Mouse (Mus musculus): ENCODE data around the gene Mnd1. TPM values are rescaled to one million over a fixed set of nuclear protein-coding genes. Genes with fewer than 3 reads are reported as not detected.

Gene Mnd1
- polyA plus RNA-seq, 1 experiment from 2014 or later: 10.9 TPM

- Histone ChIP-seq H3K4me2 (replicated peaks; ENCODE audit: low read depth, low read length) (no peak overlapping the region), H3K4me3 (ENCODE audit: low read depth, low read length) (no peak overlapping the region), H3K27ac (ENCODE audit: low read depth, low read length) (no peak overlapping the region), H3K36me3 (ENCODE audit: control insufficient read depth, insufficient read depth, low read length) (no peaks in the 10 kb centered on the region), H3K9me3 (ENCODE audit: control insufficient read depth, low read length) (no peaks in the 10 kb centered on the region), H3K27me3 (ENCODE audit: control insufficient read depth, insufficient read depth, low read length) (no peaks in the 10 kb centered on the region), H3K9ac (ENCODE audit: low read depth, low read length) (no peak overlapping the region), H3K4me1 (replicated peaks; ENCODE audit: control insufficient read depth, insufficient read depth, low read length) (no peaks in the 10 kb centered on the region; the same call in 1 of the 2 replicates)
- DNase-seq (ENCODE audit: low spot score) (no peak), ATAC-seq (ENCODE audit: low FRiP score) (no peak)
- 86% methylated on average over 2 of the region's 2 CpGs for WGBS
Observed at GRCm38 (mm10) chr3:84127431-84127830, 28.2 kb downstream of the Mnd1 start.

- Histone ChIP-seq H3K4me3 (ENCODE audit: low read depth, low read length) (no peak overlapping the region), H3K27ac (ENCODE audit: low read depth, low read length) (no peak overlapping the region), H3K4me2 (replicated peaks; ENCODE audit: low read depth, low read length) (no peak overlapping the region), H3K27me3 (ENCODE audit: control insufficient read depth, insufficient read depth, low read length) (no peaks in the 10 kb centered on the region), H3K4me1 (replicated peaks; ENCODE audit: control insufficient read depth, insufficient read depth, low read length) (no peaks in the 10 kb centered on the region; the same call in 1 of the 2 replicates), H3K9ac (ENCODE audit: low read depth, low read length) (no peak overlapping the region), H3K36me3 (ENCODE audit: control insufficient read depth, insufficient read depth, low read length) (no peaks in the 10 kb centered on the region), H3K9me3 (ENCODE audit: control insufficient read depth, low read length) (no peaks in the 10 kb centered on the region)
- no peak for DNase-seq (ENCODE audit: low spot score)
- 91% methylated on average over 3 of the region's 3 CpGs for WGBS
- no peak for ATAC-seq (ENCODE audit: low FRiP score)
Observed at GRCm38 (mm10) chr3:84126721-84127120, 28.9 kb downstream of the Mnd1 start.

DNA sequence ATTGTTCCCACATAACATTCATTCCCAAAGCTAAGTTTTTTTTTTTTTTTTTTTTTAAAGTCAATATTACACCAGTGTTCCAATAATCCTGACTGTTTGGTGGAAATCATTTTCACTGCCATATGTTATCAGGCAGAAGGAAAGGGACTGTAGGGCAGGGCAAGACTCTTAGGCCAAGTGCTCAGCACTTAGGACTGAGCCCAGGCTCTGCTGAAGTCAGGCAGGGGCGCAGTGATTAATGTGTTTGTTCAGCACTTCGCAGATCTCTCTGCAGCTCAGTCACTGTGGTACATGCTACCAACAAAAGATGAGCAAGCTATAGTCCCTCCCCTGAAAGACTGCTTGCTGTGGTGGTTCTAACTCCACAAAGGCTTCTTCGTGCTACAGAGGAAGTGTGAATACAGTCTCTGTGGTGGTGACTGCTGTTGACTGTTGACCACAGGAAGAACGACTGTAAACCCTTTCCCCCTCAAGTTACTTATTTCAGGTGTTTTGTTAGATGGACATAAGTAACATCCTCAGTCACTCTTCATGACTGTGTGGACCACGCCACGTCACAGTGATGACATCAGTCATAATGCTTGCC lies 29.8 kb downstream of the Mnd1 start:
- Histone ChIP-seq H3K27me3 (ENCODE audit: control insufficient read depth, insufficient read depth, low read length) (no peaks in the 10 kb centered on the region), H3K4me1 (replicated peaks; ENCODE audit: control insufficient read depth, insufficient read depth, low read length) (no peaks in the 10 kb centered on the region; the same call in 1 of the 2 replicates), H3K9ac (ENCODE audit: low read depth, low read length) (no peak overlapping the region), H3K36me3 (ENCODE audit: control insufficient read depth, insufficient read depth, low read length) (no peaks in the 10 kb centered on the region), H3K9me3 (ENCODE audit: control insufficient read depth, low read length) (no peaks in the 10 kb centered on the region), H3K4me3 (ENCODE audit: low read depth, low read length) (no peak overlapping the region), H3K4me2 (replicated peaks; ENCODE audit: low read depth, low read length) (no peak overlapping the region), H3K27ac (ENCODE audit: low read depth, low read length) (no peak overlapping the region)
- DNase-seq (ENCODE audit: low spot score) (no peak), ATAC-seq (ENCODE audit: low FRiP score) (no peak)
- 61% methylated on average over 6 of the region's 6 CpGs for WGBS

- H3K4me1 ChIP-seq (replicated peaks; ENCODE audit: control insufficient read depth, insufficient read depth, low read length): no peaks in the 10 kb centered on the region; the same call in 1 of the 2 replicates
- no peaks in the 10 kb centered on the region for H3K9me3 ChIP-seq (ENCODE audit: control insufficient read depth, low read length)
- no peak overlapping the region for H3K4me3 ChIP-seq (ENCODE audit: low read depth, low read length)
- no peak overlapping the region for H3K4me2 ChIP-seq (replicated peaks; ENCODE audit: low read depth, low read length)
- H3K27ac ChIP-seq (ENCODE audit: low read depth, low read length): no peak overlapping the region
- H3K36me3 ChIP-seq (ENCODE audit: control insufficient read depth, insufficient read depth, low read length): no peaks in the 10 kb centered on the region
- WGBS: 80% methylated on average over 3 of the region's 3 CpGs
- peak; percentile 21 for DNase-seq (ENCODE audit: low spot score)
- no peak overlapping the region for H3K9ac ChIP-seq (ENCODE audit: low read depth, low read length)
- no peak for ATAC-seq (ENCODE audit: low FRiP score)
- no peaks in the 10 kb centered on the region for H3K27me3 ChIP-seq (ENCODE audit: control insufficient read depth, insufficient read depth, low read length)
Observed at GRCm38 (mm10) chr3:84123461-84123860, 32.1 kb downstream of the Mnd1 start.

- Histone ChIP-seq H3K4me1 (replicated peaks; ENCODE audit: control insufficient read depth, insufficient read depth, low read length) (no peaks in the 10 kb centered on the region), H3K9me3 (ENCODE audit: control insufficient read depth, low read length) (no peaks in the 10 kb centered on the region), H3K4me3 (ENCODE audit: low read depth, low read length) (no peak overlapping the region), H3K36me3 (ENCODE audit: control insufficient read depth, insufficient read depth, low read length) (no peaks in the 10 kb centered on the region), H3K9ac (ENCODE audit: low read depth, low read length) (no peak overlapping the region), H3K27me3 (ENCODE audit: control insufficient read depth, insufficient read depth, low read length) (no peaks in the 10 kb centered on the region), H3K27ac (ENCODE audit: low read depth, low read length) (no peak overlapping the region), H3K4me2 (replicated peaks; ENCODE audit: low read depth, low read length) (no peak overlapping the region)
- DNase-seq (ENCODE audit: low spot score) (no peak), ATAC-seq (ENCODE audit: low FRiP score) (no peak)
- 82% methylated on average over 7 of the region's 7 CpGs for WGBS
Observed at GRCm38 (mm10) chr3:84118718-84119117, 36.9 kb downstream of the Mnd1 start.

DNA sequence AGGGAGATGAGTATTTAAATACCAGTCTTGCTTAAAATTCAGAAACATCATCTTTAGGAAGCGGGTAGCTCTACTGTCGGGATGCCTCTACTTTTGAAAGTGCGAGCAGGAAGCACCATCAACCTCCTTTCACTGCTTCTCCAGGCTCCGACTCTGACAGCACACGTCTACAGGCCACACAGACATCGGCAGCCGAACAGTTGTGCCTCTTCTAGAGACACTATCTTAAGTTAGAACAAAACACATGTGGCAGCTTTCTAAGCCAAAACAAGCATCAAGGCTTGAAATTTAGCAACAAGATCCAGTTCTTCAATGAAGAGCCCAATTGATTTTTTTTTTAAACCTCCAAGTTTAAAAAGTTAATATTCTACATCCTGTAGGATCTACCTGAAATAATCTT lies 37.4 kb downstream of the Mnd1 start:
- Histone ChIP-seq H3K9ac (ENCODE audit: low read depth, low read length) (no peak overlapping the region), H3K27me3 (ENCODE audit: control insufficient read depth, insufficient read depth, low read length) (no peaks in the 10 kb centered on the region), H3K27ac (ENCODE audit: low read depth, low read length) (no peak overlapping the region), H3K9me3 (ENCODE audit: control insufficient read depth, low read length) (no peaks in the 10 kb centered on the region), H3K4me1 (replicated peaks; ENCODE audit: control insufficient read depth, insufficient read depth, low read length) (no peaks in the 10 kb centered on the region), H3K36me3 (ENCODE audit: control insufficient read depth, insufficient read depth, low read length) (no peaks in the 10 kb centered on the region), H3K4me3 (ENCODE audit: low read depth, low read length) (no peak overlapping the region), H3K4me2 (replicated peaks; ENCODE audit: low read depth, low read length) (no peak overlapping the region)
- ATAC-seq (ENCODE audit: low FRiP score) (no peak), DNase-seq (ENCODE audit: low spot score) (no peak)
- WGBS: 84% methylated on average over 7 of the region's 7 CpGs

- no peak overlapping the region for H3K4me3 ChIP-seq (ENCODE audit: low read depth, low read length)
- H3K4me2 ChIP-seq (replicated peaks; ENCODE audit: low read depth, low read length): no peak overlapping the region
- WGBS: 83% methylated on average over 2 of the region's 2 CpGs
- no peak for DNase-seq (ENCODE audit: low spot score)
- no peaks in the 10 kb centered on the region for H3K36me3 ChIP-seq (ENCODE audit: control insufficient read depth, insufficient read depth, low read length)
- no peak for ATAC-seq (ENCODE audit: low FRiP score)
- no peaks in the 10 kb centered on the region for H3K4me1 ChIP-seq (replicated peaks; ENCODE audit: control insufficient read depth, insufficient read depth, low read length)
- no peaks in the 10 kb centered on the region for H3K27me3 ChIP-seq (ENCODE audit: control insufficient read depth, insufficient read depth, low read length)
- H3K27ac ChIP-seq (ENCODE audit: low read depth, low read length): no peak overlapping the region
- H3K9me3 ChIP-seq (ENCODE audit: control insufficient read depth, low read length): no peaks in the 10 kb centered on the region
- no peak overlapping the region for H3K9ac ChIP-seq (ENCODE audit: low read depth, low read length)
Observed at GRCm38 (mm10) chr3:84108614-84109013, 47.0 kb downstream of the Mnd1 start.

DNA sequence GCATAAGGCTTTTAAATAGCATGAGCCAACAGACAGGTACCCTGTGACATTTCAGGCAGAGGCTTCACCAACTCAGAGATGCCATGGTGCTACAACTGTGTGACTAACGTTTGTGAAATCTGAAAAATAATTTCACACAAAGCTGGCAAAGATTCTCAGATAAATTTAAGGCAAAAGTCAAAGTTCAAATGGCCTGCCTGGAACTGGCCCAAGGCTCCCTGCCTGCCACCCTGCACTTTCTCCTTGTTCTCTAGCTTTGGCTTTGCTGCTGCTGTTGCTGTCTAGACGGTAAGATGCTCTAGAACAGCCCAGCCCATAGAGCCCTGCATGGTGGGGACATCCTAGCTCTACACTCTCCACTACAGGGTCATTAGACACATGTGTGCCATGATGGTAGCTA lies 49.5 kb downstream of the Mnd1 start:
- Histone ChIP-seq H3K9me3 (ENCODE audit: control insufficient read depth, low read length) (no peaks in the 10 kb centered on the region), H3K4me2 (replicated peaks; ENCODE audit: low read depth, low read length) (no peak overlapping the region), H3K27me3 (ENCODE audit: control insufficient read depth, insufficient read depth, low read length) (no peaks in the 10 kb centered on the region), H3K36me3 (ENCODE audit: control insufficient read depth, insufficient read depth, low read length) (no peaks in the 10 kb centered on the region), H3K4me3 (ENCODE audit: low read depth, low read length) (no peak overlapping the region), H3K4me1 (replicated peaks; ENCODE audit: control insufficient read depth, insufficient read depth, low read length) (no peaks in the 10 kb centered on the region), H3K27ac (ENCODE audit: low read depth, low read length) (no peak overlapping the region), H3K9ac (ENCODE audit: low read depth, low read length) (no peak overlapping the region)
- ATAC-seq (ENCODE audit: low FRiP score) (no peak), DNase-seq (ENCODE audit: low spot score) (no peak)
- WGBS: 74% methylated on average over 2 of the region's 2 CpGs

DNA sequence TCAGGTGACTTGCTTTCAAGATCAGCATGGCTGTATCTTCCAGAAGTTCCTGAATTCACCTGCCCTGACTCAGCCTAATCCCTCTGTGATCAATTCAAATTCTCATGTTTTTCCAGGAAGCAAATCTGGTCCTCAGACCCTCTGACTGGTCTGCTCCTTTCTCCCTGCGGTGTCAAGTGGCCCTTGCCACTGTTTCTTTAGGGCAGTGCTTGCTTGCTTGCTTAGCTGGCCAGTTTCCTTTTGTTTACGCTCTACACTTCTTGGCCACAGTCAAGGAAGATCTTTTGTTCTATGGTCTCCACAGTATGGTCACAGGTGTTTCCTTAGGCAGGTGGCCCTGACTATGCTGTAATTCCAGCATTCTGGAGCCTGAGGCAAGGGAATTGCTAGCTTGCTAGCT lies 52.0 kb downstream of the Mnd1 start:
- WGBS: 74% methylated on average over 2 of the region's 2 CpGs
- Histone ChIP-seq H3K9ac (ENCODE audit: low read depth, low read length) (no peak overlapping the region), H3K36me3 (ENCODE audit: control insufficient read depth, insufficient read depth, low read length) (no peaks in the 10 kb centered on the region), H3K4me1 (replicated peaks; ENCODE audit: control insufficient read depth, insufficient read depth, low read length) (no peaks in the 10 kb centered on the region), H3K9me3 (ENCODE audit: control insufficient read depth, low read length) (no peaks in the 10 kb centered on the region), H3K27me3 (ENCODE audit: control insufficient read depth, insufficient read depth, low read length) (no peaks in the 10 kb centered on the region), H3K27ac (ENCODE audit: low read depth, low read length) (no peak overlapping the region), H3K4me3 (ENCODE audit: low read depth, low read length) (no peak overlapping the region), H3K4me2 (replicated peaks; ENCODE audit: low read depth, low read length) (no peak overlapping the region)
- ATAC-seq (ENCODE audit: low FRiP score) (no peak), DNase-seq (ENCODE audit: low spot score) (no peak)

All from hindbrain, embryonic 11.5 days (tissue).